Mouse (Mus musculus): Measurements from ENCODE around the gene Ccdc180. TPM values are rescaled to one million over a fixed set of nuclear protein-coding genes. Genes with fewer than 3 reads are reported as not detected.

Ccdc180 gene
- polyA plus RNA-seq, 1 experiment from 2014 or later = 0.10 TPM

GRCm38 (mm10) chr4:45896425-45897081 is 6.5 kb downstream of the Ccdc180 start:
- H3K36me3 ChIP-seq (ENCODE audit: control insufficient read depth, insufficient read depth, low read length) = no peaks in the 10 kb centered on the region
- H3K4me2 ChIP-seq (ENCODE audit: low read length) = no peak overlapping the region
- no peaks in the 10 kb centered on the region for H3K9me3 ChIP-seq (replicated peaks; ENCODE audit: control insufficient read depth, low read length)
- WGBS = 14% methylated on average over 16 of the region's 16 CpGs
- no peak overlapping the region for H3K9ac ChIP-seq (ENCODE audit: low read length)
- no peaks in the 10 kb centered on the region for H3K4me1 ChIP-seq (ENCODE audit: control insufficient read depth, insufficient read depth, low read length)
- peak; percentile 4 for DNase-seq (ENCODE audit: low spot score)
- no peak overlapping the region for H3K27ac ChIP-seq (ENCODE audit: low read depth, low read length)
- ATAC-seq = no peak
- H3K27me3 ChIP-seq (replicated peaks; ENCODE audit: control insufficient read depth, insufficient read depth, low read length) = no peaks in the 10 kb centered on the region
- H3K4me3 ChIP-seq (ENCODE audit: low read depth, low read length) = no peak overlapping the region

GRCm38 (mm10) chr4:45898413-45898812 is 8.3 kb downstream of the Ccdc180 start:
- no peaks in the 10 kb centered on the region for H3K4me1 ChIP-seq (ENCODE audit: control insufficient read depth, insufficient read depth, low read length)
- H3K27ac ChIP-seq (ENCODE audit: low read depth, low read length) = no peak overlapping the region
- H3K27me3 ChIP-seq (replicated peaks; ENCODE audit: control insufficient read depth, insufficient read depth, low read length) = no peaks in the 10 kb centered on the region
- ATAC-seq (no peak), DNase-seq (ENCODE audit: low spot score) (no peak)
- H3K9ac ChIP-seq (ENCODE audit: low read length) = no peak overlapping the region
- H3K4me2 ChIP-seq (ENCODE audit: low read length) = no peak overlapping the region
- H3K4me3 ChIP-seq (ENCODE audit: low read depth, low read length) = no peak overlapping the region
- H3K9me3 ChIP-seq (replicated peaks; ENCODE audit: control insufficient read depth, low read length) = no peaks in the 10 kb centered on the region
- 53% methylated on average over 5 of the region's 5 CpGs for WGBS
- H3K36me3 ChIP-seq (ENCODE audit: control insufficient read depth, insufficient read depth, low read length) = no peaks in the 10 kb centered on the region

GRCm38 (mm10) chr4:45909256-45909655 is 19.2 kb downstream of the Ccdc180 start:
- Histone ChIP-seq H3K9me3 (replicated peaks; ENCODE audit: control insufficient read depth, low read length) (no peaks in the 10 kb centered on the region), H3K4me3 (ENCODE audit: low read depth, low read length) (no peak overlapping the region), H3K27me3 (replicated peaks; ENCODE audit: control insufficient read depth, insufficient read depth, low read length) (no peaks in the 10 kb centered on the region), H3K4me1 (ENCODE audit: control insufficient read depth, insufficient read depth, low read length) (no peaks in the 10 kb centered on the region), H3K9ac (ENCODE audit: low read length) (no peak overlapping the region), H3K4me2 (ENCODE audit: low read length) (no peak overlapping the region), H3K36me3 (ENCODE audit: control insufficient read depth, insufficient read depth, low read length) (no peaks in the 10 kb centered on the region), H3K27ac (ENCODE audit: low read depth, low read length) (no peak overlapping the region)
- ATAC-seq (no peak), DNase-seq (ENCODE audit: low spot score) (no peak)
- WGBS = 94% methylated on average over 13 of the region's 13 CpGs

GRCm38 (mm10) chr4:45909924-45910323 is 19.8 kb downstream of the Ccdc180 start:
- H3K9ac ChIP-seq (ENCODE audit: low read length) = no peak overlapping the region

GRCm38 (mm10) chr4:45911256-45911655 is 21.2 kb downstream of the Ccdc180 start:
- 85% methylated on average over 5 of the region's 5 CpGs for WGBS
- ATAC-seq = no peak

More at GRCm38 (mm10) chr4:45909924-45910323, 19.8 kb downstream of the Ccdc180 start:
- ATAC-seq (no peak), DNase-seq (ENCODE audit: low spot score) (no peak)
- Histone ChIP-seq H3K27ac (ENCODE audit: low read depth, low read length) (no peak overlapping the region), H3K36me3 (ENCODE audit: control insufficient read depth, insufficient read depth, low read length) (no peaks in the 10 kb centered on the region), H3K27me3 (replicated peaks; ENCODE audit: control insufficient read depth, insufficient read depth, low read length) (no peaks in the 10 kb centered on the region), H3K4me1 (ENCODE audit: control insufficient read depth, insufficient read depth, low read length) (no peaks in the 10 kb centered on the region), H3K4me3 (ENCODE audit: low read depth, low read length) (no peak overlapping the region), H3K4me2 (ENCODE audit: low read length) (no peak overlapping the region), H3K9me3 (replicated peaks; ENCODE audit: control insufficient read depth, low read length) (no peaks in the 10 kb centered on the region)
- 80% methylated on average over 4 of the region's 4 CpGs for WGBS

GRCm38 (mm10) chr4:45911876-45912275 is 21.8 kb downstream of the Ccdc180 start:
- Histone ChIP-seq H3K4me1 (ENCODE audit: control insufficient read depth, insufficient read depth, low read length) (no peaks in the 10 kb centered on the region), H3K9ac (ENCODE audit: low read length) (no peak overlapping the region), H3K9me3 (replicated peaks; ENCODE audit: control insufficient read depth, low read length) (no peaks in the 10 kb centered on the region), H3K27ac (ENCODE audit: low read depth, low read length) (no peak overlapping the region), H3K36me3 (ENCODE audit: control insufficient read depth, insufficient read depth, low read length) (no peaks in the 10 kb centered on the region), H3K4me3 (ENCODE audit: low read depth, low read length) (no peak overlapping the region), H3K4me2 (ENCODE audit: low read length) (no peak overlapping the region), H3K27me3 (replicated peaks; ENCODE audit: control insufficient read depth, insufficient read depth, low read length) (no peaks in the 10 kb centered on the region)
- ATAC-seq = no peak
- WGBS = 91% methylated on average over 4 of the region's 4 CpGs
- no peak for DNase-seq (ENCODE audit: low spot score)

More at GRCm38 (mm10) chr4:45911256-45911655, 21.2 kb downstream of the Ccdc180 start:
- no peak overlapping the region for H3K9ac ChIP-seq (ENCODE audit: low read length)
- no peaks in the 10 kb centered on the region for H3K36me3 ChIP-seq (ENCODE audit: control insufficient read depth, insufficient read depth, low read length)
- no peaks in the 10 kb centered on the region for H3K9me3 ChIP-seq (replicated peaks; ENCODE audit: control insufficient read depth, low read length)
- no peak overlapping the region for H3K4me3 ChIP-seq (ENCODE audit: low read depth, low read length)
- H3K27me3 ChIP-seq (replicated peaks; ENCODE audit: control insufficient read depth, insufficient read depth, low read length) = no peaks in the 10 kb centered on the region
- no peak overlapping the region for H3K27ac ChIP-seq (ENCODE audit: low read depth, low read length)
- H3K4me2 ChIP-seq (ENCODE audit: low read length) = no peak overlapping the region
- DNase-seq (ENCODE audit: low spot score) = no peak
- no peaks in the 10 kb centered on the region for H3K4me1 ChIP-seq (ENCODE audit: control insufficient read depth, insufficient read depth, low read length)

- 83% methylated on average over 7 of the region's 7 CpGs for WGBS
- H3K4me2 ChIP-seq (ENCODE audit: low read length) = no peak overlapping the region
- no peak for ATAC-seq
Measured at GRCm38 (mm10) chr4:45917091-45917490, 27.0 kb downstream of the Ccdc180 start.

GRCm38 (mm10) chr4:45921663-45922435 is 31.7 kb downstream of the Ccdc180 start:
- H3K4me2 ChIP-seq (ENCODE audit: low read length) = no peak overlapping the region
- H3K27me3 ChIP-seq (replicated peaks; ENCODE audit: control insufficient read depth, insufficient read depth, low read length) = no peaks in the 10 kb centered on the region
- H3K9me3 ChIP-seq (replicated peaks; ENCODE audit: control insufficient read depth, low read length) = no peaks in the 10 kb centered on the region
- H3K4me1 ChIP-seq (ENCODE audit: control insufficient read depth, insufficient read depth, low read length) = no peaks in the 10 kb centered on the region
- H3K9ac ChIP-seq (ENCODE audit: low read length) = no peak overlapping the region
- 91% methylated on average over 10 of the region's 10 CpGs for WGBS
- ATAC-seq (no peak), DNase-seq (ENCODE audit: low spot score) (no peak)
- H3K4me3 ChIP-seq (ENCODE audit: low read depth, low read length) = no peak overlapping the region
- no peaks in the 10 kb centered on the region for H3K36me3 ChIP-seq (ENCODE audit: control insufficient read depth, insufficient read depth, low read length)
- H3K27ac ChIP-seq (ENCODE audit: low read depth, low read length) = no peak overlapping the region

More at GRCm38 (mm10) chr4:45917091-45917490, 27.0 kb downstream of the Ccdc180 start:
- H3K27ac ChIP-seq (ENCODE audit: low read depth, low read length) = no peak overlapping the region
- no peaks in the 10 kb centered on the region for H3K4me1 ChIP-seq (ENCODE audit: control insufficient read depth, insufficient read depth, low read length)
- no peak overlapping the region for H3K4me3 ChIP-seq (ENCODE audit: low read depth, low read length)
- no peaks in the 10 kb centered on the region for H3K36me3 ChIP-seq (ENCODE audit: control insufficient read depth, insufficient read depth, low read length)
- DNase-seq (ENCODE audit: low spot score) = no peak
- no peaks in the 10 kb centered on the region for H3K9me3 ChIP-seq (replicated peaks; ENCODE audit: control insufficient read depth, low read length)
- H3K9ac ChIP-seq (ENCODE audit: low read length) = no peak overlapping the region
- H3K27me3 ChIP-seq (replicated peaks; ENCODE audit: control insufficient read depth, insufficient read depth, low read length) = no peaks in the 10 kb centered on the region

- Histone ChIP-seq H3K27ac (ENCODE audit: low read depth, low read length) (no peak overlapping the region), H3K4me3 (ENCODE audit: low read depth, low read length) (no peak overlapping the region), H3K4me2 (ENCODE audit: low read length) (no peak overlapping the region), H3K9ac (ENCODE audit: low read length) (no peak overlapping the region), H3K4me1 (ENCODE audit: control insufficient read depth, insufficient read depth, low read length) (no peaks in the 10 kb centered on the region), H3K36me3 (ENCODE audit: control insufficient read depth, insufficient read depth, low read length) (no peaks in the 10 kb centered on the region), H3K9me3 (replicated peaks; ENCODE audit: control insufficient read depth, low read length) (no peaks in the 10 kb centered on the region), H3K27me3 (replicated peaks; ENCODE audit: control insufficient read depth, insufficient read depth, low read length) (no peaks in the 10 kb centered on the region)
- WGBS = 90% methylated on average over 4 of the region's 4 CpGs
- ATAC-seq = no peak
- no peak for DNase-seq (ENCODE audit: low spot score)
Measured at GRCm38 (mm10) chr4:45924011-45924410, 33.9 kb downstream of the Ccdc180 start.
